Mouse (Mus musculus): Measurements from ENCODE around the gene Sdhaf2.

- TF ChIP-seq CTCF (IDR thresholded peaks at IDR 0.05; ENCODE audit: borderline replicate concordance, extremely low read depth, insufficient read depth, insufficient read length) (no peak), POLR2A (IDR thresholded peaks at IDR 0.05; ENCODE audit: borderline replicate concordance, extremely low read depth, insufficient read depth, insufficient read length, poor library complexity, severe bottlenecking) (no peak)
These were observed 28.3 kb downstream of the Sdhaf2 start for GRCm38 (mm10) chr19:10497512-10498160.
